Mouse (Mus musculus) ES-Bruce4 (cell line): ENCODE results near the gene Cbx7.

ENCODE experiments used
- CTCF ChIP-seq: IDR thresholded peaks from one replicate; pipeline ENCODE4 v1.8.1; 2011; ENCODE audit warnings: low read depth, low read length
- POLR2A ChIP-seq: IDR thresholded peaks from one replicate; pipeline ENCODE4 v1.8.1; 2011; ENCODE audit warnings: low read length; ENCODE audit not compliant: insufficient read depth

GRCm38 (mm10) chr15:79914357-79914756 is 56.6 kb downstream of the Cbx7 start:
- TF ChIP-seq POLR2A = no peak
- TF ChIP-seq CTCF = no peak
